Mouse (Mus musculus) MEL (cell line): ENCODE measurements at regions not wholly inside any gene's neighbourhood (a gene's known extent, or its start where the extent isn't known, plus 50 kb on each side); places are given as distances from the start of the nearest gene placed in this dataset.
A peak's percentile ranks its signal among the peaks of the same experiment; 100 is the strongest.

Experiments used
- DNase-seq: peaks from one replicate; pipeline ENCODE4 v3.0.0; 2011; ENCODE audit warnings: low read depth, low spot score
- H3K27ac ChIP-seq: 2 replicates; pipeline ENCODE4 v1.5.1; 2012; ENCODE audit warnings: low read depth, mild to moderate bottlenecking, control low read depth, low read length, moderate library complexity; ENCODE audit not compliant: control insufficient read depth
- H3K27me3 ChIP-seq, 2 experiments: fragments of 150-350 bp in 1 of 2; sonication (generic) in 1 of 2; 2 replicates each; pipeline ENCODE4 v1.6.1; 2012; ENCODE audit warnings: low read length in 2 of 2, mild to moderate bottlenecking in 2 of 2, improper control_type of control experiment in 1 of 2, moderate library complexity in 1 of 2; ENCODE audit not compliant: insufficient read depth in 2 of 2, control insufficient read depth in 1 of 2
- H3K36me3 ChIP-seq, 2 experiments: 2 replicates each; pipeline ENCODE4 v1.6.1; 2012 to 2014; ENCODE audit warnings: low read length in 2 of 2, improper control_type of control experiment in 1 of 2, inconsistent platforms in 1 of 2, mild to moderate bottlenecking in 1 of 2; ENCODE audit not compliant: insufficient read depth in 2 of 2, control insufficient read depth in 1 of 2
- H3K4me1 ChIP-seq, 2 experiments: fragments of 150-350 bp in 1 of 2; sonication (generic) in 1 of 2; 2 replicates each; pipeline ENCODE4 v1.6.1; 2012; ENCODE audit warnings: low read length in 2 of 2, improper control_type of control experiment in 1 of 2, mild to moderate bottlenecking in 1 of 2; ENCODE audit not compliant: insufficient read depth in 2 of 2, control insufficient read depth in 1 of 2
- H3K4me3 ChIP-seq, 2 experiments: fragments of 150-350 bp in 1 of 2; sonication (generic) in 1 of 2; 2 replicates each; pipeline ENCODE4 v1.5.1; 2012; ENCODE audit warnings: low read depth in 2 of 2, low read length in 2 of 2, mild to moderate bottlenecking in 2 of 2, moderate library complexity in 2 of 2, control low read depth in 1 of 2, improper control_type of control experiment in 1 of 2; ENCODE audit not compliant: control insufficient read depth in 1 of 2, insufficient read depth in 1 of 2
- H3K79me2 ChIP-seq: 2 replicates; pipeline ENCODE4 v1.6.1; 2012; ENCODE audit warnings: mild to moderate bottlenecking, low read length, moderate library complexity; ENCODE audit not compliant: control insufficient read depth, poor library complexity, insufficient read depth
- H3K9ac ChIP-seq: 2 replicates; pipeline ENCODE4 v1.6.1; 2012; ENCODE audit warnings: low read depth, mild to moderate bottlenecking, control low read depth, low read length, moderate library complexity; ENCODE audit not compliant: control insufficient read depth, poor library complexity, severe bottlenecking
- H3K9me3 ChIP-seq: fragments of 150-350 bp; sonication (generic); replicated peaks from 2 replicates; pipeline ENCODE4 v1.6.1; 2012; ENCODE audit warnings: mild to moderate bottlenecking, low read length, improper control_type of control experiment, moderate library complexity; ENCODE audit not compliant: insufficient read depth
- CHD1 ChIP-seq: IDR thresholded peaks from 2 replicates; pipeline ENCODE4 v1.6.1; 2012; ENCODE audit warnings: low read depth, mild to moderate bottlenecking, inconsistent platforms, low read length, improper control_type of control experiment
- CTCF ChIP-seq, 3 experiments: IDR thresholded peaks in 2 of 3; conservative IDR thresholded peaks in 1 of 3; 2 replicates each; pipeline ENCODE4 v1.5.1; 2011 to 2012; ENCODE audit warnings: low read length in 3 of 3, low read depth in 2 of 3, mild to moderate bottlenecking in 2 of 3, improper control_type of control experiment in 1 of 3, inconsistent platforms in 1 of 3, mixed read lengths in 1 of 3, moderate library complexity in 1 of 3; ENCODE audit not compliant: control insufficient read depth in 1 of 3, insufficient read depth in 1 of 3, poor library complexity in 1 of 3, severe bottlenecking in 1 of 3
- E2F4 ChIP-seq: IDR thresholded peaks from 2 replicates; pipeline ENCODE4 v1.6.1; 2011; ENCODE audit warnings: low read depth, low read length, improper control_type of control experiment, borderline replicate concordance
- ELF1 ChIP-seq: IDR thresholded peaks from 2 replicates; pipeline ENCODE4 v1.6.1; 2014; ENCODE audit warnings: low read depth, mild to moderate bottlenecking, inconsistent platforms, low read length, improper control_type of control experiment, moderate library complexity
- EP300 ChIP-seq, 2 experiments: IDR thresholded peaks; 2 replicates each; pipeline ENCODE4 v1.6.1; 2011; ENCODE audit warnings: improper control_type of control experiment in 2 of 2, low read length in 2 of 2, low read depth in 1 of 2, mild to moderate bottlenecking in 1 of 2
- ETS1 ChIP-seq: IDR thresholded peaks from 2 replicates; pipeline ENCODE4 v1.6.1; 2012; ENCODE audit warnings: low read depth, mild to moderate bottlenecking, inconsistent platforms, low read length, improper control_type of control experiment, moderate library complexity
- GABPA ChIP-seq: IDR thresholded peaks from 2 replicates; pipeline ENCODE4 v1.6.1; 2012; ENCODE audit warnings: low read depth, mild to moderate bottlenecking, inconsistent platforms, low read length, improper control_type of control experiment, moderate library complexity
- GATA1 ChIP-seq: IDR thresholded peaks from 2 replicates; pipeline ENCODE4 v1.6.1; 2011; ENCODE audit warnings: low read depth, low read length, improper control_type of control experiment
- MAZ ChIP-seq: IDR thresholded peaks from 2 replicates; pipeline ENCODE4 v1.6.1; 2012; ENCODE audit warnings: low read depth, mild to moderate bottlenecking, inconsistent platforms, low read length, improper control_type of control experiment
- MYB ChIP-seq: IDR thresholded peaks from 2 replicates; pipeline ENCODE4 v1.6.1; 2011; ENCODE audit warnings: mild to moderate bottlenecking, low read depth, low read length, improper control_type of control experiment
- MYC ChIP-seq: IDR thresholded peaks from 2 replicates; pipeline ENCODE4 v1.6.1; 2011; ENCODE audit warnings: low read depth, mild to moderate bottlenecking, low read length, improper control_type of control experiment, moderate library complexity
- NRF1 ChIP-seq: IDR thresholded peaks from 2 replicates; pipeline ENCODE4 v1.6.1; 2014; ENCODE audit warnings: low read depth, mild to moderate bottlenecking, inconsistent platforms, low read length, improper control_type of control experiment, moderate library complexity; ENCODE audit not compliant: poor library complexity, insufficient read depth, severe bottlenecking
- POLR2A ChIP-seq, 2 experiments: IDR thresholded peaks; 2 replicates each; pipeline ENCODE4 v1.6.1; 2011 to 2012; ENCODE audit warnings: low read length in 2 of 2, mild to moderate bottlenecking in 2 of 2, control low read depth in 1 of 2, improper control_type of control experiment in 1 of 2, low read depth in 1 of 2, moderate library complexity in 1 of 2; ENCODE audit not compliant: control insufficient read depth in 1 of 2, insufficient read depth in 1 of 2, poor library complexity in 1 of 2
- POLR2AphosphoS2 ChIP-seq: IDR thresholded peaks from 2 replicates; pipeline ENCODE4 v1.6.1; 2011; ENCODE audit warnings: low read length, improper control_type of control experiment
- POLR2AphosphoS5 ChIP-seq: IDR thresholded peaks from 2 replicates; pipeline ENCODE4 v1.6.1; 2012; ENCODE audit warnings: low read depth, borderline replicate concordance, mild to moderate bottlenecking, inconsistent platforms, low read length, moderate library complexity, mixed read lengths
- RAD21 ChIP-seq: IDR thresholded peaks from 2 replicates; pipeline ENCODE4 v1.6.1; 2011; ENCODE audit warnings: mild to moderate bottlenecking, low read depth, low read length, improper control_type of control experiment
- SMC3 ChIP-seq: IDR thresholded peaks from 2 replicates; pipeline ENCODE4 v1.6.1; 2011; ENCODE audit warnings: low read depth, low read length, improper control_type of control experiment
- TCF12 ChIP-seq: IDR thresholded peaks from 2 replicates; pipeline ENCODE4 v1.6.1; 2014; ENCODE audit warnings: low read depth, mild to moderate bottlenecking, inconsistent platforms, low read length, improper control_type of control experiment, moderate library complexity
- UBTF ChIP-seq: IDR thresholded peaks from 2 replicates; pipeline ENCODE4 v1.6.1; 2012; ENCODE audit warnings: low read depth, mild to moderate bottlenecking, inconsistent platforms, low read length, improper control_type of control experiment, moderate library complexity, borderline replicate concordance; ENCODE audit not compliant: insufficient read depth
- USF1 ChIP-seq: IDR thresholded peaks from 2 replicates; pipeline ENCODE4 v1.6.1; 2014; ENCODE audit warnings: low read depth, mild to moderate bottlenecking, inconsistent platforms, low read length, improper control_type of control experiment, moderate library complexity
- ZC3H11A ChIP-seq: IDR thresholded peaks from 2 replicates; pipeline ENCODE4 v1.6.1; 2012; ENCODE audit warnings: low read depth, mild to moderate bottlenecking, inconsistent platforms, low read length, improper control_type of control experiment
- ZMIZ1 ChIP-seq: IDR thresholded peaks from 2 replicates; pipeline ENCODE4 v1.6.1; 2012; ENCODE audit warnings: low read depth, mild to moderate bottlenecking, inconsistent platforms, low read length, improper control_type of control experiment, moderate library complexity

DNA sequence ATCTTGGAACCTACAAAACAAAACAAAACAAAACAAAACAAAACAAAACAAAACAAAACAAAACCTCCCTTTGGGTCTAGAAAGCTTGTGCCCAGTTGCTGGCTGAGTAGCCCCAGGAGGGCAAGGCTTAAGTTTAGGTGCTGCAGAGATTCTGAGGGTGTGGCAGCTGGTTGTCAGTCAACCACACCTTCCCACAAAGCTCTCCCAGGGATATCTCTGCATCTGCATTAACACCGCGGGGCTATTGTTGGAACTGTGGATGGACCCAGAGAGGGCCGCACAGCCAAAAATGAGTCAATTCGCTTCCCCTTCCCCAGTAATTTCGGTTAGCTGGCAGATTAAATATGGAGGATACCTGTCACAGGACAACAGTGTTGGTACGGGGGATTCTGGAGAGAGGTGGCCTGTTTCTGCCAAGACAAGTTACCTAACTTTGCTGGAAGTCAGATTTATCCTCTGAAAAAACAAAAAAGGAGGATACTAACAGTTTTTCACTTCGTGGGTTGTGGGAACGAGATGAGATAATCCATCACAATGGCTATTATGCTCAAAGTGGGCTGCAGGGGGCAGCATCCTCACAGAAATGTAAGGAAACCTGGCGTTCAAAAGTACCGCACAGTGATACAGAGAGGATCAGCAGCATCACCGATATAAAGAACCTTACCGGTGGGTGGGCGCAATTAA, 96.7 kb downstream of the 1500009L16Rik start:
- DNase-seq: peak; percentile 65
- Histone ChIP-seq H3K9me3 (no peaks in the 10 kb centered on the region), H3K79me2 (no peaks in the 10 kb centered on the region), H3K9ac (no peak overlapping the region), H3K4me1 (no peaks in the 10 kb centered on the region), H3K4me3 (no peak overlapping the region)
- TF ChIP-seq CTCF (IDR thresholded peaks at IDR 0.05 in 2 of 3, conservative IDR thresholded peaks at IDR 0.05 in 1 of 3; ENCODE audit: control insufficient read depth in 1 of 3, insufficient read depth in 1 of 3, low read depth in 2 of 3, low read length in 3 of 3, poor library complexity in 1 of 3, severe bottlenecking in 1 of 3) (peak; percentile 53 to 86 (median 69)), RAD21 (peak; percentile 94), MYC (no peak), ZC3H11A (peak; percentile 87), EP300 (IDR thresholded peaks at IDR 0.05; ENCODE audit: low read depth in 1 of 2, low read length in 2 of 2) (no peak), GATA1 (peak; percentile 16; the same call in 1 of the 2 replicates), SMC3 (peak; percentile 94), POLR2A (IDR thresholded peaks at IDR 0.05; ENCODE audit: control insufficient read depth in 1 of 2, insufficient read depth in 1 of 2, low read depth in 1 of 2, low read length in 2 of 2, poor library complexity in 1 of 2) (no peak)
- TF ChIP-seq, all 39 proteins: peak for 5
- H3K27ac ChIP-seq: no peak overlapping the region
- H3K27me3 ChIP-seq: no peaks in the 10 kb centered on the region; a peak in 1 of 4 replicates
- no peaks in the 10 kb centered on the region for H3K36me3 ChIP-seq

DNA sequence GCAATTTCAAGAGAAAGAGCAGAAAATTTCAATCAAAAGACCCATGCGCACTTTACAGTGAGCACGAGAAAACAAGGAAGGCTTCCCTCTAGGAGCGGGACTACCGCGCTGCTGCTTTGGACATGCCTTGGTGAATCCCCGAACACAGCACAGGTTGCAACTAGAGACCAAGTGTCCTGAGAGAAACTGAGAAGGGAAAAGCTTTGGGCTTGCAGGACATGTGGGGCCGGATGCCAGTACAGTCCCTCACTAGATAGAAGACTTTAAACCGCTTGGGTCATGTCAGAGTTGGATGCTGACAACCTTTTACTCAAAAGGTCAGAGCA, 97.2 kb downstream of the 1500009L16Rik start:
- no peaks in the 10 kb centered on the region for H3K4me1 ChIP-seq
- no peak overlapping the region for H3K9ac ChIP-seq
- no peaks in the 10 kb centered on the region; a peak in 1 of 4 replicates for H3K27me3 ChIP-seq
- TF ChIP-seq POLR2AphosphoS5 (no peak), E2F4 (no peak), ZC3H11A (no peak), RAD21 (no peak), MAZ (no peak), TCF12 (no peak), ETS1 (no peak), UBTF (no peak), EP300 (IDR thresholded peaks at IDR 0.05; ENCODE audit: low read depth in 1 of 2, low read length in 2 of 2) (no peak), USF1 (no peak), CHD1 (no peak), GATA1 (no peak), ZMIZ1 (no peak), ELF1 (no peak), POLR2A (IDR thresholded peaks at IDR 0.05; ENCODE audit: control insufficient read depth in 1 of 2, insufficient read depth in 1 of 2, low read depth in 1 of 2, low read length in 2 of 2, poor library complexity in 1 of 2) (no peak), GABPA (no peak), MYB (no peak), NRF1 (no peak), SMC3 (no peak), POLR2AphosphoS2 (no peak)
- TF ChIP-seq, all 39 proteins: peak for 0
- Histone ChIP-seq H3K9me3 (no peaks in the 10 kb centered on the region), H3K27ac (no peak overlapping the region), H3K4me3 (no peak overlapping the region), H3K79me2 (no peaks in the 10 kb centered on the region), H3K36me3 (no peaks in the 10 kb centered on the region)
- no peak for DNase-seq
